Mouse (Mus musculus): ENCODE results near the gene Ptger4.

The Ptger4 gene

GRCm38 (mm10) chr15:5243959-5244905 is at the start of gene Ptger4:
Gene Ptger4, minus strand, starts transcription at chr15:5244187.
- peak; percentile 95 for DNase-seq (ENCODE audit: low spot score in 2 of 2)

- no peak for DNase-seq (ENCODE audit: low spot score in 2 of 2)
Measured at GRCm38 (mm10) chr15:5288412-5288811, 44.4 kb upstream of the Ptger4 start.

GRCm38 (mm10) chr15:5287072-5287471 is 43.1 kb upstream of the Ptger4 start:
- no peak for DNase-seq (ENCODE audit: low spot score in 2 of 2)

- no peak for DNase-seq (ENCODE audit: low spot score in 2 of 2)
Measured at GRCm38 (mm10) chr15:5281316-5281715, 37.3 kb upstream of the Ptger4 start.

- no peak for DNase-seq (ENCODE audit: low spot score in 2 of 2)
Measured at GRCm38 (mm10) chr15:5279831-5280230, 35.8 kb upstream of the Ptger4 start.

DNA sequence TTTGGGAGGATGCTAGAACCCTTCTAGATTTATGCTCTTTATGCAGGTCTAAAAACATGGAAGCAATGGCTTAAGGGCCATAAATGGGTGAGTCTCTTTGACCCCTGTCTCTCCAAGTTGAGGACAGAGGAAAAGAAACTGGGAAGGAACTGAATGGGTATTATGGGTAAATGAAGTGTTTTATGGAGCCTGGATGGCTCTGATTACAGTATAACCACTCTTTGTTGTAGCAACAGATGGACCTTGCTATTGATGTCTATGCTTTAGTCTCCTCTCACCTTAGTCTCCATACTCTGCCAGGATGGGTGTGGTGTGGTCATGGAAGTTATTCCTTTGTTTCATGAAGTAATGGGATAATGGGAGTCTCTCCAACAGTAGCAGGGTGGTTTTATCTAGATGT is 34.5 kb upstream of the Ptger4 start:
- no peak for DNase-seq (ENCODE audit: low spot score in 2 of 2)

- DNase-seq (ENCODE audit: low spot score in 2 of 2), result no peak
Measured at GRCm38 (mm10) chr15:5273981-5274380, 30.0 kb upstream of the Ptger4 start.

DNA sequence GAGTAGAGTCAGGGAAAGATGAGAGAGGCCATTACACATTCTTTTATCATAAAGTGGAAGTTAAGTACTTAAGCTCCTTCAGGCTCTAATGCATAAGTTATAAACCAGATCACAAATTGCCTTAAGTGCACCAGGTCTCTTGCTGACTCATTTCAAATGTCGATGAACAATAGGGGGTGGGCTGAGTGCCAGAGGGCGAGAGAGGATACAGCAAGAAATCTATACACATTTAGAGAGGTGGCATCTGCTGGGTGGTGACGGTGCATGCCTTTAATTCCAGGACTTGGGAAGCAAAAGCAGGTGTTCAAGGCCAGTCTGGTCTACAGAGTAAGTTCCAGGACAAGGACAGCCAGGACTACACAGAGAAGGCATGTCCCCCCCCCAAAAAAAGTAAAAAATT is 22.1 kb upstream of the Ptger4 start:
- no peak for DNase-seq (ENCODE audit: low spot score in 2 of 2)

- no peak for DNase-seq (ENCODE audit: low spot score in 2 of 2)
Measured at GRCm38 (mm10) chr15:5262874-5263504, 19.0 kb upstream of the Ptger4 start.

- no peak for DNase-seq (ENCODE audit: low spot score in 2 of 2)
Measured at GRCm38 (mm10) chr15:5262095-5262667, 18.2 kb upstream of the Ptger4 start.

DNA sequence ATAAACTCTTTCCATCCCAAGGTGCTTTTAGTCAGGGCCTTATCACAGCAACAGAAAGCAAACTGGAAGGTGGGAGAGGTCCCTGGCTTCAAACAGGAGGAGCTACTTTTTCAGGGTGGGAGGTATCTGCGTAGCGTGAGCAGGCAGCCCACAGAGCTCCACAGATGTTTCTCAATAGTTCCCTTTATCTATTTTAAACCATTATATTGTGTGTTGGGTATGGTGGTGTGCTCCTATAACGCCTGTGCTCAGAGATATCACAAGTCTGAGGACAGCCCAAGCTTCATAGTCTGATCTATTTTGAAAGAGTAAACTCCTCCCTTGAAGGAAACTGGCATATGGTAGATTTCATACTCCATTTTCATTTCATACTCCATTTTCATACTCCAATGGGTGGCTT is 17.0 kb upstream of the Ptger4 start:
- no peak for DNase-seq (ENCODE audit: low spot score in 2 of 2)

DNA sequence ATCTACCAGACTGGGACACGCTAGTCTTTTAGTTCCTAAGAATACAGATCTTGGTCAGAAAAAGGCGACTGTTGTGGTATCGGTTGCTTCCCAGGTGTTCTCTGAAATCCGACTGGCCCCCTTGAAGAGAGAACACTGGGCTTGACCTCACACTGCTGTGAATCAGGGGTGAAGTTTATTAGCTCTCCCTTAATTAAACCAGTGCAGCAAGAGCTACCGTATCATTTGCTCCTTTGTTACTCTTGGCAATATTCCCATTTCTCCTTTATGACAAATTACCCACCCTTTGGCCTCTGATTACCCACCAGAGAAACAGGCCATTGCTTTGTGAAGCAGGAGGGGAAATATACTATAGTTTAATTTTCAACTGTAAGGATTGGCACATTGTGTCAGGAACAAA is 16.2 kb upstream of the Ptger4 start:
- DNase-seq (ENCODE audit: low spot score in 2 of 2), result no peak

DNA sequence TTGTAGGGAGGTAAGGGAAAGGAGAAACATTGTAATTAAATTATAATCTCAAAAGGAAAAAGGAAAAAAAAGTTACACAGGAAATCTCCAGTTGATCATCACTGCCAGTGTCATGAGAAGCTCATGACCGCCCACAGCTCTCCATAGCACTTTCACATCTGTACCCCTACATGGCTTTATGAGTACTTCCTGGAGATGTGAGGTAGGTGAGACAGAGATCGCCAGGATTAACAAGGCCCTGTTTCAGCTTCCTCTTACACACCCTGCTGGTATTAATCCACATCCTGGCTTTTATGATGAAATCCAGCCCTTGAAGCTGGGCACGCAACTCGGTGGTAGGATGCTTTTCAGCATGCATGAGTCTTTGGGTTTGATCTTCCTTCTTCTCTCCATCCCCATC is 6.2 kb upstream of the Ptger4 start:
- no peak for DNase-seq (ENCODE audit: low spot score in 2 of 2)

GRCm38 (mm10) chr15:5243036-5243958 is 690 bp downstream of the Ptger4 start:
- no peak for DNase-seq (ENCODE audit: low spot score in 2 of 2)

DNA sequence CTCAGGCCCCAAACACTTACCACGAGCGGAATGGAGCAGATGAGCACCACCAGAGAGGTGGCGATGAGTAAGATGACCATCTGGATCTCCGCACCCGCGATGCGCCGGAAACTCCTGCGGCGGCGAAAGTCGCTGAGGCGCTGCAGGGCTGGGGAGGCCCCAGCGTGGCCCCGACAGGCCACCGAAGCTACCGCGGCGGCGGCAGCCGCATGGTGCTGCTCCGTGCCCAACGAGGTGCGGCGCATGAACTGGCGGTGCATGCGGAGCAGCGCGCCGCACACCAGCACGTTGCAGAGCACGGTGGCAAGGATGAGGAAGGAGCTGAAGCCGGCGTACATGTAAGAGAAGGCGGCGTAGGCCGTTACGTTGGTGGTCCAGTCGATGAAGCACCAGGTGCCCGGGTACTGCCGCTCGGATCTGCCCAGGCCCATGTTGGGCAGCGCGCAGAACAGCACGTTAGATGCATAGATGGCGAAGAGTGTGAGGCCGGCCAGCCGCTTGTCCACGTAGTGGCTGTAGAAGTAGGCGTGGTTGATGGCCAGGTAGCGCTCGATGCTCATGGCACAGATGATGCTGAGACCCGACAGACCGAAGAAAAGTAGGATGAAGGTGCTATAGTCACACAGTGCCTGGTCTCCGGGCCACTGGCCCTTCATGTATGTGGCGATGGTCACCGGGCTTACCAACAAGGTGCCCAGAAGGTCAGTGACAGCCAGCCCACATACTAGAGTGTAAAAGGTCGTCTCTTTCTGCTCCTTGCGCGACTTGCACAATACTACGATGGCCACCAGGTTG is 1.5 kb downstream of the Ptger4 start:
- DNase-seq (ENCODE audit: low spot score in 2 of 2), result peak in 1 of 2 experiments; percentile 23

- DNase-seq (ENCODE audit: low spot score in 2 of 2), result peak in 1 of 2 experiments; percentile 41
Measured at GRCm38 (mm10) chr15:5241304-5242201, 2.4 kb downstream of the Ptger4 start.

GRCm38 (mm10) chr15:5240360-5240759 is 3.6 kb downstream of the Ptger4 start:
- DNase-seq (ENCODE audit: low spot score in 2 of 2), result no peak

DNA sequence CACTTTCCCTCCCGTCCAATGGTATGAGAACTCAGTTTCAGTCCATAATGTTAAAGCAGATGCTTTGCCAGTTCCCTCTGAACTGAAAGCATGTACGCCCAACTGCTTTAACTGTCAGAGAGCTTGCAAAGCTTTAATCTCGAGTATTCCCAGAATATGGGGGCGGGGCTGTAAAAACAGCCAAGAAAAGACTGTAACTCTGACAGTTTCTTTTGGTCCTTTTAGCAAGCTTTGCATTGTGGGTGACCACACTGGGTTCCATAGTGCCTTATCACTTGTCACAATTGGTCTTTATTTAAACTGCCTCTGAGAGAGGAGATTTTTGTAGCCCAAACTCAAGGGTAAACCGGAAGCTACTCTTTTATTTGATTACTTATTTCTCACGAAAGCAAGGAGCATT is 4.1 kb downstream of the Ptger4 start:
- no peak for DNase-seq (ENCODE audit: low spot score in 2 of 2)

- DNase-seq (ENCODE audit: low spot score in 2 of 2), result no peak
Measured at GRCm38 (mm10) chr15:5239361-5239760, 4.6 kb downstream of the Ptger4 start.

DNA sequence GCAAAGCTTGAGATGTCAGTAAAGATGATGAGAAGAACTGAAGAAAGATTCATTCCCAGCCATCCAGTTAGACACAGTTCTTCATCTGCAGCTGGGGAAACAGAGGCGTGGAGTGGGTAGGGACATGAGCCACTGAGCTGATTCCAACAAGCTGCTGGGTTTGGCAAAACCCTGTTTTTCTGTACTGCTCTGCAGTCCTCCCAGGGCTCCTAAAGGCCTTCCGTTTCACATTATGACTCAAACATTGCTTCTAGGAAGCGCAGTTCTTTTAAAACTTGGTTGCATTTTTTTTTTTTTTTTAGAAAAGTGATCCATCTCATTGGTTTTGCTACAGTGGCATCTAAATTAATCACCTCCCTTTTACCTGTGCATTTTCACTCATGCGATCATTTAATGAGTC is 5.4 kb downstream of the Ptger4 start:
- no peak for DNase-seq (ENCODE audit: low spot score in 2 of 2)

Measured in urinary bladder, postnatal 36 days (tissue).